Mouse (Mus musculus): Measurements from ENCODE around the gene Myh9.

The Myh9 gene

DNA sequence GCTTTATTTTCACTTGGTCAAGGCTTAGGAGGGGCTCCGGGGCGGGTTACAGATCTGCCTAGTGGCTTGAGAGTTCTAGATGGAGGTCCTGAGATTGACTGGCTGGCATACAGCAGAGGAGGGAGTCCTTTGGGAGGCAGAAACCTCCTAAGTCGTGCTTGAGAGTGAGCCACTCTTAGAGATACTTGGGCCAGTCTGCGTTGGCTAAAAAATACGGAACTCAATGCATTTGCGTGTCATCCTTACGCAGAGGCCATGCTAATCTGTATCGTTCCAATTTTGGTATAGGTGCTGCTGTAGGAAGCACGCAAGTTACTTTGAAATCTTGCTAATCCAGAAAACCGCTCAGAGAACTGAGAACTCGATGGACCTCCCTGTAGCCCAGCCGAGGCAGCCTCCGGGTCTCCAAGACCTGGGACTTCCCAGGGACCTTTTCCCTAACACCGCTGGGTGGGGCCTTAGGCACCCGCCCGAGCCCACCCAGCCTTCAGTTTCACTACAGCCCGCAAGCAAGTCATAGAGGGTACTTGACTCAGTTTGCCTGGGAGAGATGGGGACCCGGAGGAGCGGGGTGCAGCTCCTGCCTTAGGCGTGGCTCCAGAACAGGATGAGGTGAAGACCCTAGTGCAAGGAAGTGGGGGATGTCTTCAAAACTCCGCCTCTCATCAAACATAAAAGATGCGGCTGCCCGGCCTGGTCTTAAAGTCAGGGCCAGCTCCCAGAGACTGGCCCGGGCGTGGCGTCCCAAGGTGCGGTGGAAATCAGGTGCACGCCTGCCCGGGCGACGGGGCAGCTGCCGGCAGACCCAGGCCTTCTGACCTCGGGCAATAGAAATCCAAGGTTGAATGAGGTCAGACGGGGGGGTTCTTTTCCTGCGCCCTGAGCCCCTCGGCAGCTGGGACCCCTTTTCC, 1.3 kb downstream of the Myh9 start:
- DNase-seq = no peak

DNA sequence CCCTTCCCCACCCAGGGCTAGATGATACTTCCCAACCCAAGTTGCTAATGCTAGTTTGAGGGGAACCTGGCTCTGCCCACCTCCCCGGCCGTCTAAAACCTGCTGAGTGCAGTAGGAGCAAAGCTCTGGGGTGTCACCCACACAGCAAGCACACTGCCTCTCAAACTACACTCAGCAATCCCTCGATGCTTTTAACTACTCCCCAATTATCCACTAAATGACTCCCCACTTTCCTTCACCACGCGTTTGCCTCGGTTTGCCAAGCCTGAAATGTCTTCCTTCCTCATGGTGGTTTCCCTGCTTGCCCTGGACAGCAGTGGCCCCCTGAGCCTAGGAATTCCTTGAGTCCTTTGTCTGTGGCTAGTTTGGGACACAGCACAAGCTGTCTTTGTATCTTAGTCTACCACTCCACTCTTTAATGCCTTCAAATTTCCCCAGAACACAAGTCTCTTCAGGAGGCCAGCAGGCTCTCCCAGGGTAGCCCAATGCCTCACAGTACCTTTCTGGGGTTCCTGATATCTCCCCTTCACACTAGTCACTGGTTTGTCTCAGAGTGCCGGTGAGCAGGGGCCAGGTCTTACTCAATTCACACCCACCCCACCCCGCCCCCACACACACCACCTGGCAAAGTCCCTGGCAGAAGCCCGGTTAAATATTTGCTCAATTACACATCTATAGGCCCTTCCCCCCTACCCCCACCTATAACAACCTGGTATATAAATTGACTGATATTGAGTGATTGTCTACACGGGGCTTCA, 2.3 kb downstream of the Myh9 start:
- no peak for DNase-seq

DNA sequence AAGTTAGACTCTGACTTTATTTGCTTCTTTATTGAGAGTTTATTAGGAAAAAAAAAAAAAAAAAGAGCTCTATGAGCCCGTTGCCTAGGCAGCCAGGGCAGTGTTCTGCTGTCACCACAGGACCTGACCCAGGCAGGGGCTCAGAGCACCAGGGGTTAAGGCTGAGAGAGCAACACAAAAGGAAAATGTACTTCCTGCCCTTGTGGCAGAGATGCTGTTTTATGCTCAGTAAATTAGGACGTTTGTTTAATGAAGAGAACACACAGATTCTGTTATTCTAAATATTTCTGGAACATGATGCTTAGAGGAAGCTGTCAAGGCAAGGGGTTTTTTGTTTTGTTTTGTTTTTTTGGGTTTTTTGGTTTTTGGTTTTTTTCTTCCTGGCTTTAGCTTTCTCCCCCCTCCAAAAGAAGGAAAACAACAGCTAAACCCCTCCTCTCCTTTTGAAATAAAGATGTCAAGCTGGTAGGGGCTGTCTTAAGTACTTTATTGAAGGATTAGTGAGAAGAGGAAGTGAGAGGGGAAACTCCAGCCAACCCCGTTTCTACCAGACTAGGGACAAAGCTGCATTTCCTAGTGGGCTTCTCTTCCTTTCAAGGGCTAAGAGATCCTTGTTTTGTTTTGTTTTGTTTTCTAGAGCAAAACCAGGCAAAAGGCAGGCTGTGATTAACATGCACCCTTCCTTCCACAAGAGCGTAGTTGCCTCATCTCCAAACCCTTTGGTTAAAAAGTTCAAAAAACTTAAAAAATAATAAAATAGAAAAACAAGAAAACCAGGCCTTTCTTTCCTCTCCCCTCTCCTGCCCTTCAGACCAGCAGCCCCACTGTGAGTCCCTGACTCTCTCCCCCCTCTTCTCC, 3.2 kb downstream of the Myh9 start:
- DNase-seq = no peak

GRCm38 (mm10) chr15:77837444-77838117, 4.4 kb downstream of the Myh9 start:
- no peak for DNase-seq

GRCm38 (mm10) chr15:77836692-77837443, 5.1 kb downstream of the Myh9 start:
- no peak for DNase-seq

- DNase-seq = no peak
Measured at GRCm38 (mm10) chr15:77835930-77836653, 5.9 kb downstream of the Myh9 start.

- no peak for DNase-seq
Measured at GRCm38 (mm10) chr15:77834336-77835268, 7.4 kb downstream of the Myh9 start.

- no peak for DNase-seq
Measured at GRCm38 (mm10) chr15:77833731-77834130, 8.2 kb downstream of the Myh9 start.

DNA sequence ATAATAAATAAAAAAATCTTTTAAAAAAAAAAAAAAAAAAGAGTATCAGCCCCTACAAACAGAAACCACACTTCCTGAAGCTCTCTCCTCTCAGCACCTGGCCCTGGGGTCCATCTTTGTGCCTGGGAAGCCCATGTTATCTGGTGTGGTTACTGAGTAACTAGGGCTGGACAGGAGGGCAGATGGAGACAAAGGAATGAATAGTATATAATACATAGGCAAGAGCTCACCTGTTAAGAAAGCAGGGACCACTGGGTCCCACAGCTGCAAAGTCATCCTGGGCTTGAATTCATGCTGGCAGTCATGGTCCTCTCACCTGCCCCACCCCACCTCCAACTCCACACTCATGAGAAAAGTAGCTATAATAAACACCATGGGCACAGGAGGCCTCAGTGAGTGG, 8.9 kb downstream of the Myh9 start:
- DNase-seq = no peak

DNA sequence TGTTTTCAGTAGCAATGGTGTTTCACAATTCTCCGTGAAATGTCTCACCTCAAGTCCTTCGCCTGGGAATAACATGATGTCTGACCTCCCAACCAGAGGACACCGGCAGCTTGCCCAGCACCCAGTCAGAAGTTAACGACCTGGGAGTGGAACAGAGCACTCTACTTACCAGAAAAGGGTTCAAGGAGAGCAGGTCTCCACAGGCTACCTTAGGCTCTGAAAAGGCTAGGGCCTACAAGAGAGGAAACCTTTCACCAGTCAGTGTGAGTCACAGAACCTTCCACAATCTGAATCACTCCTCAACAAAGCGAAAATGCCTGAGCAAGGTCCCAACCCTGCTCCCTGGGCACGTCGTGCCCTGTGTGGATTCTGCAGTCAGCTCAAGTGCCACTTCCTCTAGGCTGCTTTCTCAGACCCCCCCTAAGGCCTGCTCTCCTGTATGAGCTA, 9.5 kb downstream of the Myh9 start:
- no peak for DNase-seq

DNA sequence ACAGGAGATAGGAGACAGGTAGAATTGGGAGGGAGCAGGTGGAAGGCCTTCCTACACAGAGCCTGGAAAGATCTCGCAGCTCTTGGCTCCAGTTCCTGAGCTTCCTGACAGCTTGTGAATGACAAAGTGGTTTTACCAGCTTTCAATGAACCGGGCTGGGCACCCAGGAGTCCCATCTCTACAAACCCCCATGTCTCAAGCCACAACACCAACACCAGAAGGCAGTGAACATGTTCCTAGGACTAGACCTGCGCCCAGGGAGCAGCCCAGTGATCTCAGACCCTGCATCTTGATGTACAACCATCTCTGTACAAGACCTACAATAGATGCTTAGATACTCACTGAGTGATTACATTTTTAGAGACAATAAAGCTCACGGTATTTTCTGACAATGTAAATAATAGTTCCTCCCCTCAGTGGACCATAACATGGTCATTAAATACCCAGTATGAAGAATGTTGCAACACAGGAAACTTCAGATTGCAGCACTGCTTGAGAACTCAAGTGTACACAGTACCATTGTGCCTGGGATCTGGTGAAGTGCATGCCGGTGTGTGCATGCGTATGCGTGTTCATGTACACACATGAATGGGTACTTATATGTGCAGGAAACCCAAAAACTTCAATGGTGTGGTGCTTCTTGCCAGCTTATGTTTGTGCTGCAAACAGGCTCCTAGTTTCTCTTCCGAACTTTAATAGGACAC, 10.1 kb downstream of the Myh9 start:
- peak; percentile 15 for DNase-seq

DNA sequence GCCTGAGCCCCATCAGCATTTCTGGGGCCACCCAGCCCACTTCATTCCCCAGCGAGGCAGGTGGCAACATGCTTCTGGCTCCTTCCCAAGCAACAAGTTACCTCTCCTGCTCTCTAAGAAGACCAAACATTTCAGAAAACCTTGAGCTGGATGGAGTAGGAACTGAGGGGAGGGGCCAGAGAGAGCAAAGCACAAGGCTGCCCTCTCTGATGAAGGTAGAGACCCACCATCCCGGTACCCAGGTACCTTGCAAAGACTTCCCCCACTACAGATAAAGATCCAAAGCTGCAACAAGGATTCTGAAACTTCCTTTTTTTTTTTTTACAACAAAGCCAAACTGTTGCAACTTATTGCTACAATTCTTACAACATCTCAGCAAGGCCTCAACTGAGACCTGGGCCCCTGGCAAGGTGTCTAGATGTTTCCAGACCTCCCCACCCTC, 10.8 kb downstream of the Myh9 start:
- DNase-seq = no peak

DNA sequence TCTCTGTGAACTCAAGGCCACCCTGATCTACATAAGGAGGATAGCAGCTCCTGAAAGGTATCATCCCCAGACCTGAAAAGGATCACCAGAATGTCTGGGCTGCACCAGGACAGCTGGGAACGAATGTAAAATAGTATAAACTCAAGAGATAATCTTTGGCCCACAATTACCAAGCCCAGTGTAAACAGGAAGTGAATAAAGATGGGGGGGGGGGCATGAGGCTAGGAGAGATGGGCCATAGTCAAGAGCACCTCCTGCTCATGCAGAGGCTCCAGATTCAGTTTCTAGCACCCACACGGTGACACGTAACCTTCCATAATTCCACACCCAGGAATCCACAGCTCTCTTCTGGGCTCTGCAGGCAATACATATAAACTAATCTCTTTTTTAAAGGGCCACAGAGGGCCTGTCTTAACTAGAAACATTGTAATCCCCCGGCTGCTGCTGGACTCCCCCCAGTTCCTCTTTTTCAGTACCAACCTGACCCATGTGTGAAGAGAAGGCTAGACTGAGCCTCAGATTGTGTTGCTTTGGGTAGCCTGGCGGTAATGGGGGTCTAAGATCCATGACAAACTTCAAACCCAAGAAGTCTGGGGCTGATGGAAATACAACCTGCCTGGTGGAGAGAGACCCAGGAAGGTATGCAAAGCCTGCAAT, 11.4 kb downstream of the Myh9 start:
- DNase-seq = no peak

DNA sequence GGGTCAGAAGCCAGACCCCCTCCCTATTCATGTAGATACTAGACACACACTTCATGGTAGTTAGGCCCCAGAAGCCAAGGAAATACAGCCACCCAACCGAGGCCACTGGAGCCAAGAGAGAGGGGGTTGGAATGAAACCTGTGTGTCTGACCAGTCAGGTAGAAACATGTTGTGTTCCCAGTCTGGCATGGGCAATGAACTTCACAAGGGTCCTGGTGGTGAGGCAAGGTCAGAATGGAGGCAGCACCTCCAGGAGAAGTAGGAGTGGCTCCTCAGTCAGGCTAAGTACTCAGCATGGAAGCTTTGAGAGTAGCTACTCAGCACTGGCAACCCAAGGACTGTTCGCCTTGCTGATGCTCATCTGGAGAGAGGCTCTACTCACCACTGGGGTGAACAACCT, 12.4 kb downstream of the Myh9 start:
- no peak for DNase-seq

DNA sequence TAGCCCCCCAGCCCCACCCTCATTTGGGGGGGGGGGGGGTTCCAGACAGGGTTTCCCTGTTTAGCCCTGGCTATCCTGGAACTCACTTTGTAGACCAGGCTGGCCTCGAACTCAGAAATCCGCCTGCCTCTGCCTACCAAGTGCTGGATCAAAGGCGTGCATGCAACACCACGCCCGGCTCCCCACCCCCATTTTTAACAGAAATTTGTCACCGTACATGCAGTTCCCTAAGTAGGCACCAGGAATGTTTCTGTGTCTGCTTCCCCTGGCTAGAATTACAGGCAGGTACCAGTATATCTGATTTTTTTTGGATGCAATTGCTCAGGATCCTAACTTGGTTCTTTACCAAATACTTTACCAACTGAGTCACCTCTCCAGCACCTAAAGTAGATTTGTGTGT, 13.1 kb downstream of the Myh9 start:
- no peak for DNase-seq

GRCm38 (mm10) chr15:77828242-77828641, 13.7 kb downstream of the Myh9 start:
- no peak for DNase-seq

- no peak for DNase-seq
Measured at GRCm38 (mm10) chr15:77827794-77828193, 14.2 kb downstream of the Myh9 start.

DNA sequence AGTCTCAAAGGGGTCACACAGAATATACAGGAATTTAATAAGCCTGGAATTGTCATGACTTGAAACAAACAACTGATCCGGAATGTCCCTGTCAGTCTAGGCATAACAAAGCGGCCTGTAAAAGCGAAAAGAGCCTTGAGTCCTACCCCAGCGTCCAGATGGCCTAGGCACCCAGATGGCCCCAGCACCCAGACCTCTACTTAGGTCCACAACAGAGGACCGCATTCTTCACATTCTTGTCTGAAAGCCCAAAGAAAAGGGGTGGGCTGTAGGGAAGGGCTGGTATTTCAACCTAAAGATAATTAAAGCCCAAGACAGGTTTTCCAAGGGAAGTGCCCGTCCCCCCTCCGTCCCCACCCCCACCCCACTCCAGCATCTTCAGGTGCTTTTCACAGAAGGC, 14.6 kb downstream of the Myh9 start:
- no peak for DNase-seq

GRCm38 (mm10) chr15:77825382-77825781, 16.6 kb downstream of the Myh9 start:
- no peak for DNase-seq
